Mouse (Mus musculus) layer of hippocampus, adult 11-12 months (tissue): ENCODE measurements around the gene Gmfb.

ENCODE experiments used
- DNase-seq: peaks from one replicate; pipeline ENCODE4 v3.0.0; 2022; ENCODE audit warnings: low spot score

Gene Gmfb

GRCm38 (mm10) chr14:46803259-46803658, 18.8 kb downstream of the Gmfb start:
- DNase-seq: no peak

- DNase-seq: no peak
Observed at GRCm38 (mm10) chr14:46800684-46801345, 21.2 kb downstream of the Gmfb start.

GRCm38 (mm10) chr14:46794157-46794556, 27.9 kb downstream of the Gmfb start:
- no peak for DNase-seq

GRCm38 (mm10) chr14:46790723-46791122, 31.3 kb downstream of the Gmfb start:
- DNase-seq: no peak

GRCm38 (mm10) chr14:46790303-46790702, 31.7 kb downstream of the Gmfb start:
- no peak for DNase-seq

GRCm38 (mm10) chr14:46788505-46788901, 33.5 kb downstream of the Gmfb start:
- DNase-seq: no peak

- DNase-seq: peak; percentile 92
Observed at GRCm38 (mm10) chr14:46787787-46788504, 34.1 kb downstream of the Gmfb start, which contains the start of gene Cnih1. Gene Cnih1, minus strand, starts transcription at chr14:46788411.

GRCm38 (mm10) chr14:46787454-46787786, 34.6 kb downstream of the Gmfb start:
- no peak for DNase-seq

GRCm38 (mm10) chr14:46785247-46785646, 36.8 kb downstream of the Gmfb start:
- DNase-seq: no peak

GRCm38 (mm10) chr14:46783327-46783926, 38.6 kb downstream of the Gmfb start:
- no peak for DNase-seq

GRCm38 (mm10) chr14:46782187-46782828, 39.7 kb downstream of the Gmfb start:
- no peak for DNase-seq

- no peak for DNase-seq
Observed at GRCm38 (mm10) chr14:46781086-46781485, 41.0 kb downstream of the Gmfb start.

GRCm38 (mm10) chr14:46779217-46779616, 42.8 kb downstream of the Gmfb start:
- no peak for DNase-seq

- DNase-seq: no peak
Observed at GRCm38 (mm10) chr14:46778756-46779155, 43.3 kb downstream of the Gmfb start.

GRCm38 (mm10) chr14:46770036-46770435, 52.0 kb downstream of the Gmfb start:
- DNase-seq: no peak

- DNase-seq: peak; percentile 61
Observed at GRCm38 (mm10) chr14:46767116-46767515, 54.9 kb downstream of the Gmfb start.

GRCm38 (mm10) chr14:46761186-46761585, 60.9 kb downstream of the Gmfb start:
- no peak for DNase-seq

- peak; percentile 88 for DNase-seq
Observed at GRCm38 (mm10) chr14:46760355-46761029, 61.5 kb downstream of the Gmfb start, which contains the start of gene Cdkn3. Gene Cdkn3, plus strand, starts transcription at chr14:46760541.

- DNase-seq: no peak
Observed at GRCm38 (mm10) chr14:46759970-46760354, 62.1 kb downstream of the Gmfb start.
